Mouse (Mus musculus): Measurements from ENCODE around the gene Fam151b.
A peak's percentile ranks its signal among the peaks of the same experiment; 100 is the strongest.

Gene Fam151b

GRCm38 (mm10) chr13:92410486-92410885 is 73.3 kb downstream of the Fam151b start:
- no peak for DNase-seq

- no peak for DNase-seq
Observed at GRCm38 (mm10) chr13:92403496-92403895, 80.3 kb downstream of the Fam151b start.

- DNase-seq = peak; percentile 8
Observed at GRCm38 (mm10) chr13:92402063-92402462, 81.8 kb downstream of the Fam151b start.
